Mouse (Mus musculus): ENCODE data around the gene Tmco1. TPM values are rescaled to one million over a fixed set of nuclear protein-coding genes. Genes with fewer than 3 reads are reported as not detected.

Gene Tmco1
- 89.8 and 97.2 TPM in 2 replicates for total RNA-seq (2014; fragmentation: Nextera tagmentation)
- total RNA-seq (2017): 150 and 178 TPM in 2 replicates

DNA sequence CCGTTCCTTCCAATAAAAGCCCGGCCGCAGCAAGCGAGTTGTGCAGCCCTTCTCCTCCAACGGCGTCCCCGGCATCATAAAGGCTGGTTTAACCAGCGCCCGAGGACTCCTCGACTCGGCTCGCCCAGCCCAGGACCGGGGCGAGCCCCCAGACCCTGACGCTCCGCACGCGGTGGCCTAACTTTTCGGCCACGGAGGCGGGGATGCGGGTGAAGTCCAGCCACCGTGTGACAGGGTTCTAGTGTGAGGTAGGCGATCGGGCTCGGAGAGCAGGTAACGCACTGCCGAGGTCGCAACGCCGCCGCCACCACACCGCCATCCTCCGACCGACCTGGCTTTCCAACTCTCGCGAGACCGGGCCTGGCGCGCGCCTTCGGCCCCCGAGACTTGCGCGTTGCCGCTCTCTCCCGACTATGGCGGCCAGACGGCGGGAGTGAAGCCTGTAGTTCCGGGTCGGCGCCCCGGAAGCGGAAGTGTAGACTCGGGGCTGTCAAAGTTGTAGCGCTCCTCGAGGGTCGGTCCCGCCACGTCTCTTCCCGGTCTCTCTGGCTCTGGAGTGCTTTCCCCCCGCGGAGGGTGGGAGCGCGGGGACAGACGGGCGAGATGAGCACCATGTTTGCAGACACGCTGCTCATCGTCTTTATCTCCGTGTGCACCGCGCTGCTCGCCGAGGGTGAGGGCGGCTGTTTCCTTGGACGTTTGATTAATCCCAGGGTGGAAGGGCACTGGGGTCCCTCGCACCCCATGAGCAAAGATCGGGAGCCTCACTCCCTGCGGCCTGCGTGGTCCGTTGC lies at the start of gene Tmco1:
Tmco1 (plus strand) TSS at position 118 of the 794 bp plus-strand sequence.
- ATAC-seq (replicated peaks; ENCODE audit: low FRiP score, low TSS enrichment, poor library complexity, severe bottlenecking): peak; percentile 92

DNA sequence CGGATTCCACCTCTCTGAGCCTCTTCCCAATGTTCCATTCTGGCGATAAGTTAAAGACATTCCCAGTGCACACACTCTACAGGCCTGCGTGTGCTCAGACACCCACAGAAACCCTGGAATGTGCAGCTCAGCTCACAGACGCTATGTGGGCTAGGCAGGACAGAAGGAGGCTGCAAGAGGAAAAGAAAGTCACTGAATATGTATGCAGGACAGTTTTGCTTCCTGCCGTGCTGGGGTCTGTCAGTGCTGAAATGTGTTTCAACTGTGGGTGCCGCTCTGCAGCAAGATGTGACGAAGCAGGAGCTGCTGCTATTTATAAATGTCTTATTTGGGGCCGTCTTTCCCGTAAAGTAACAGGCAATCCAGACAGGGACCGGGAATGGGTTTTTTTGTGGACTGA lies 48.5 kb upstream of the Tmco1 start:
- ATAC-seq (replicated peaks; ENCODE audit: low FRiP score, low TSS enrichment, poor library complexity, severe bottlenecking): no peak

DNA sequence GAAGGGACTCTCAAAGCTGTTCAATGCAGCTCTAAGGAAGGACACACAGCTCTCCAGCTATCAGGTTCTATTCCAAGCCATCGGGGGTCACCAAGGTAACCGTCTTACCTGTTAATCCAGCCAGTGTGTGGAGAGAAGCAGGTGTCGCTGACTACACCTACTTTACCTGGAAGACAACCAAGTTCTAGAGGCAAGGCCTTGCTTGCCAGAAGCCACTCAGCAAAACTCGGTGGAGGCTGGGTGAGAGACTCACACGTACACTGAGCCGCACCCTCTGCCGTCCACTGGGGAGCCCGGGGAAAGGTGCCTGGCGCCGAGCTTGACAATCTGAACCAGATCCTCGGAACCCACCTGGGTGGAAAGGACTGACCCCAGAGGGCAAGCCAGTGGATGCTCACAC lies 46.4 kb upstream of the Tmco1 start:
- no peak for ATAC-seq (replicated peaks; ENCODE audit: low FRiP score, low TSS enrichment, poor library complexity, severe bottlenecking)

DNA sequence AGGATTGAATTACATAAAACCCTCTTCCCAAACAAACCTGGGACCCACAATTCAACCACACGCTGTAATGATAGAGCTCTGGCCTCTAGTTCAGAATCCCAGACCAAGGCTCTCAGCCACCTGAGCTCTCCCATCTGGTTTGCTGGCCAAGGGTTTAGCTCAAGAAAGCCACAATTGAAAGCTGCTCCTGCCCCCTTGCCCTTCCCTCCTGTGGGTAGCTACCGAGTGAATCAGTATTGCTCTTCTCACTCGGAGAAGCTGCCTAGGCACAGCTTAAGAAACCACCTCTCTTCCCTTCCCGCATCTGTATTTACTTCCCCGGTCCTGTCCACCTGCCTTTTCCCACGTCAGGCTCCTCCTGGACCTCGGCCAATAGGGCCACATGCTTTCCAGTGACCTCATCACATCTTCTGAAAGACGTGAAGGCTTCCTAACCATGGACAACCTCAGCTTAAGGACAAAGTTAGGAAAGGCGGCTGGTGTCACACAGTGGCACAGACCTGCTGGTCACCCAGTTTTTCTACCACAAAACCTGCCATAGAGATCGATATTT lies 45.6 kb upstream of the Tmco1 start:
- ATAC-seq (replicated peaks; ENCODE audit: low FRiP score, low TSS enrichment, poor library complexity, severe bottlenecking): no peak

DNA sequence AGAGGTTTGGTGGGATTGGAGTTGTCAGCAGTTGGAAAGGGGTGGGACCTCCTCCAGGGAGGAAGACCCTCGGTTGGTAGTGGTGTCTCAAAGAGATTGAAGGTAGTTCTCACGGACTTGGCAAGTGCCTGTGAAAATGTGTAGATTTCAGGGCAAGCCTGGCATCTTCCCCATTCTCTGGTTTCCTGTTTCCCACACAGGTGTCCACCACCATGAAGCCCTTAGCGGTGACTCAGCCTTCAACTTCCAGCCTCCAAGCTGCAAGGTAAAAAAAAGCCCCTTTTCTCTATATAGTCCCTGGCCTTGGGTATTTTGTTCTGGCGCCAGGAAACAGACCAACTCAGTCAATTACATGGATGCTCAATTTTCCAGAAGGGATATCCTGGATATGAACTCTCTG lies 42.8 kb upstream of the Tmco1 start:
- no peak for ATAC-seq (replicated peaks; ENCODE audit: low FRiP score, low TSS enrichment, poor library complexity, severe bottlenecking)

DNA sequence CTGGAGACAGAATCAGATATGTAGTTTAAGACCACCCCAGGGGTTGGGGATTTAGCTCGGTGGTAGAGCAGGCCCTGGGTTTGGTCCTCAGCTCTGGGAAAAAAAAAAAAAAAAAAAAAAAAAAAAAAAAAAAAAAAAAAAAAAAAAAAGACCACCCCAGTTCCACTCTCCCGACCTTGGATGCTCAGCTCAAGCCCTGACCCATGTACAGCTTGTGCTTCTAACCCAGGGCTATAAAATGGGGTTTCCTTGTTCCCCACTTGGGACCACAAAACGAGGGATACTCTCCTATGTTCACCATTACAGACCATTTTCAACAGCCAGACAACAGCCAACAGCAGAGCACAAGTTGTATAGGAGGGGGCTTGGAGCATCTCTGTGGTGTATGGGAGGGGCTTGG lies 41.5 kb upstream of the Tmco1 start:
- ATAC-seq (replicated peaks; ENCODE audit: low FRiP score, low TSS enrichment, poor library complexity, severe bottlenecking): no peak

DNA sequence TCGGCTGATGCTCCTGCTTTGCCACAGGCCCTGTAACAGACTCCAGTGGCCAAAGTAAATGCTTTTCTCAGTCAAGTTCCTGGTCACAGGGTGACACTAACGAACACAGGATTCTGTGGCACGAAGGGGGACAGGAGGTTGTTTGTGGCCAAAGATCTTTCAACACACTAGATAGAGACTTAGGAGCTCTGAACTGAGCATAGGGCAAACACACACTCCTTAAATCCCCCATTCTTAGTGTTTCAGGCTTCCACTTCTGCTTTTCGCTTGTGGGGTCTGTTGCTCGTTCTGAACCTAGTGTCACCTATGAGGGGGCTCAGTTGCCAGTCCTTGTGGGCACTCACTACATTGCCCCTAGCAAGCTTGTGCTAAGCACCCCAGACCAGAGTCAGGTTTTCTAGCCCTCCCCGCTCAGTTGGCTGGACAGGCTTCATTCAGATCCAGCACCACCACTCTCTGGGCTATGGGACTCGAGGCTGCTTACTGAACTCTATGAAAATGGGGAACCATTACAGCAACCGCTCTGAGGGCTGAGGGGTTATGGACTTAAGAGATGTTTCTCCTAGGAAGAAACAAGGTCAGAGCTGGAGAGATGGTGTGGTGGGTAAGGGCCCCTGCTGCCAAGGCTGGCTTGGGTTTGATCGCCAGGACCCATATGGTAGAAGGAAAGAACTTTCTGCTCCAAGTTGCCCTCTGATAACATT lies 39.7 kb upstream of the Tmco1 start:
- peak; percentile 36 for ATAC-seq (replicated peaks; ENCODE audit: low FRiP score, low TSS enrichment, poor library complexity, severe bottlenecking)

DNA sequence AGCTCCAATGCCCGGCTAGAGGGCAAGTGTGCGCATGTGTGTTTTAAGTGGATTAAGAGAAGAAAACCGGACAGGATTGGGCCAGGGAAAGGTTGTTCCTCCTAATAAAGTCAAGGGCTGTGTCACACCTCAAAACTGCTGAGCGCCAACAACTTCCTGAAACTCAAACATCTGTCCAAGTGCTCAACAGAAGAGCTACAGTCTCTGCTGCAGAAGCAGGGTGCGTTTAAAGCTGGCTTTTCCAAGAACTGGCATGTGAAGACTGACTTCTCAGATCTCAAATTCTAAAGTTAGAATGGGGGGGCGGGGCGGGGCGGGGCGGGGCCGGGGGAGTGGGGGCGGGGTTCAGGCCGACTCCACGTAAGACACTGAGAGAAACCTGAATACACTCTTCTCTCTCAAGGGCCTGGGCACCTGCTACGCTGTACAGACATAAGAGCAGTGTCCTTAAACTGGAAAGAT lies 38.8 kb upstream of the Tmco1 start:
- no peak for ATAC-seq (replicated peaks; ENCODE audit: low FRiP score, low TSS enrichment, poor library complexity, severe bottlenecking)

DNA sequence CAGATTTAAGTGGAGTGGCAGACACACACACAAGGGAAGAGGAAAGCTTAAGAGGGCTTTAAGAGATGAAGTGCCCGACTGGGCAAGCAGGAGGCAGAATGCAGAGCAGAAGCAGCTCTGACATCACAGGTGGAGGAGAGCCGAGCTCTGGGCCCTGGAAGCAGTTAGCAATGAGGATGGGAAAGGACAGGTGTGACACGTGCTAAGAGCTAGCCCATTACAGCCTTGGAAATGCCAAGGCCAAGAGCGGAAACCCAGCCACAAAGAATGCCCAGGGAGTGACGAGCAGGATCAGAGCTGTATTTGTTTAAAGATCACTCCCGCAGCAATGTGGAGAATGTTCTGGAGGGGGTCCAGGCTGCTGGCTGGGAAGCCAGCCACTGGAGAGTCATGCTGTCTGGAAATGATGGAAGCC lies 38.3 kb upstream of the Tmco1 start:
- no peak for ATAC-seq (replicated peaks; ENCODE audit: low FRiP score, low TSS enrichment, poor library complexity, severe bottlenecking)

DNA sequence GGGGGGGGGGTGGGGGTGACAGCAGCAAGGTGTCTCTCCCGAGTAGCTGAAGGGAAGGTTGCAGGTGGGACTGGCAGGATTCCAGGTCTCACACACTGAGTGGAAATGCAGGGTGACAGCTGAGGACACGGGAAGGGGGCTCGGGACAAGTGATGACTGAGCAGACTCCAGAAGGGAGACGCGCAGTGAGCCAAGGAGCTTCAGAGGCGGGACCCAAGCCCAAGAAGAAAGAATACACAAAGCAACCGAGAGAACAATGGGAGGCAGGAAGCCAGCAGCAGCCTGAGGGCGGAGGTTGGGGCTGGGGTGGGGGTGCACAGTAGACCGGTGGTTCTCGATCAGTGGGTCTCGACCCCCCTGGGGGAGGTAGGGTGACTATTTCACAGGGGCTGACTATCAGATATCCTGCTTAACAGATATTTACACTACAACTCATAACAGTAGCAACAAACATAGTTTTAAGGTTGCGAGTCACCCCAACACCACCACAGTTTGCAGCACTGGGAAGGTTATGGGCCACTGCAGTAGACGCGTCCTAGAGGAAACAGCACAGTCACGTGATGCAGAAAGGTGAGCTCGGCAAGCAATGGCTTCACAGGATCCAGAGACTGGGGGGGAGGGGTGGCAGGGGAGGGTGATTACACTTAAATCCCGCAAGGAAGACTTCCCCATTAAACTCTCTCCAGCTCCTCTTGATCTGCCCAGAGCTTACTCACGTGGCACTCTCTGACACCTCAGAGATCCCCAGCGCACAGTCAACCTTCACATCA lies 37.7 kb upstream of the Tmco1 start:
- no peak for ATAC-seq (replicated peaks; ENCODE audit: low FRiP score, low TSS enrichment, poor library complexity, severe bottlenecking)

DNA sequence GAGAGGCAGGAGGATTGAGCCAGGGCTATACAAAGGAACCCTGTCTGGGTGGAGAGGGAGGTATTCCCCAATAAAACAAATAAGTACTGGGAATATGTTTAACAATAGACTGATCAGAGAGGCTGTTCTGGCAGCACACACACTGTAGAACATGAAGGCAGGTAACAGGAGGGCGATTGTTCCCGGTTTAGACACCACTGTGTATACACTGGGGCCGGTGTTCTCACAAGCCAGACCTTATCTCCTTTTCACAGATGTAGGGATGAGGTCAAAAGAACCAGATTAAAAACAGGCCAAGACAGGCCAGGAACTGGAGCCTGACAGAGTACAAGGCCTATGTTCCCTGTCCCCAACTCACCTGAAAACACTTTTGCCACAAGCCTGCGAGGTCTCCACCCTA lies 36.9 kb upstream of the Tmco1 start:
- peak; percentile 64 for ATAC-seq (replicated peaks; ENCODE audit: low FRiP score, low TSS enrichment, poor library complexity, severe bottlenecking)

DNA sequence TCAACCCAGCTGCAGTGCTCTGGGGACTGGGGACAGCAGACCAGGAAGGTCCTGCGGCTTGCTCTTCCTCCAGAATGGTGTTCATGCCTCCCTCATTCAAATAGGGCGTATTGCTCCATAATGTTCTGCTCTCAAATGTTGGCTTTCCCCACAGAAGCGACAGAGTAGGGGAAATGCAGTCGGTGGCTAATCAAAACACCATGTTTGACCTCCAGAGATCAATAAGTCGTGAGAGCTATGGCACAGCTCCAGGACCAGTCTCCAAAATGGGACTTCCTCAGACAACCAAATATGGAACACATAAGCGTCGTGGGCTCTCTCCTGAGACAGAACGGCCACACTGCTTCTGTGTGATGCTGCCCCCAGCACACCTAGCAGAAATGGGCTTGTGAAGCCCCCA lies 36.3 kb upstream of the Tmco1 start:
- no peak; the same call in 1 of the 2 replicates for ATAC-seq (replicated peaks; ENCODE audit: low FRiP score, low TSS enrichment, poor library complexity, severe bottlenecking)

DNA sequence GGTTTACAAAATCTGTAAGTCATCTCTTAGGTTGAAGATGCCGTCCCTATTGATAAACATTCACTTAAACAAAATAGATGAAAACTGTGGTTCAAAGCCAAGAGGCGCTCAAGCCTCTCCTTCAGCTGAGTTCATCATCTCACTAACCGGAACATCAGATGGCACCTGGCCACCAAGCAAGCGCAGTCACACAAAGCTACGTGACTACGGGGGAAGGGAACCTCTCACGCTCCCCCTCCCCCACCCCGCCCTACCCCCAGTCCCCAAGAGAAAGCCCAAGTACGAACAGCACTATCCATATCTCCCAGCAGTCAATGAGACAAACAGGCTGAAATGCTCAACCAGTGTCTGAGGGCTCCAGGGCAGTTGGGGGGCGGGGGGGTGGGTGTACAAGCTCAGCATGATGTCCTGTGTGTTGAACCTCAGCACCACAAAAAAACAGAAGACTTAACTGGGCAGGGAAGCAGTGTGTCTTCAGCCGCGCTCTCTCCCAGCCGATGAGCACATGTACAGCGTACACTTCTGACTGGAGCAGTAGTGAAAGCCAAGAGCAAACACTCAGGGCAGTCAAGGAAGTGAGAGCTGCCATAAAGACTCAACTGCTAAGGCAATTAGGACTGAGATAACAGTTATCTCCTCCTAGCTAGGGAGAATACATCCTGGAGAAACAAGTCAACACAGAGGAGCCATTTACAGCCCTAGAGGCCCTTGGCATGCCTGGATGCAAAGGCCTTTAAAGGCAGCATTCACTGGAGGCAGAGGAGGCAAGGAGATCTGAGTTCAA lies 34.6 kb upstream of the Tmco1 start:
- ATAC-seq (replicated peaks; ENCODE audit: low FRiP score, low TSS enrichment, poor library complexity, severe bottlenecking): peak; percentile 55

DNA sequence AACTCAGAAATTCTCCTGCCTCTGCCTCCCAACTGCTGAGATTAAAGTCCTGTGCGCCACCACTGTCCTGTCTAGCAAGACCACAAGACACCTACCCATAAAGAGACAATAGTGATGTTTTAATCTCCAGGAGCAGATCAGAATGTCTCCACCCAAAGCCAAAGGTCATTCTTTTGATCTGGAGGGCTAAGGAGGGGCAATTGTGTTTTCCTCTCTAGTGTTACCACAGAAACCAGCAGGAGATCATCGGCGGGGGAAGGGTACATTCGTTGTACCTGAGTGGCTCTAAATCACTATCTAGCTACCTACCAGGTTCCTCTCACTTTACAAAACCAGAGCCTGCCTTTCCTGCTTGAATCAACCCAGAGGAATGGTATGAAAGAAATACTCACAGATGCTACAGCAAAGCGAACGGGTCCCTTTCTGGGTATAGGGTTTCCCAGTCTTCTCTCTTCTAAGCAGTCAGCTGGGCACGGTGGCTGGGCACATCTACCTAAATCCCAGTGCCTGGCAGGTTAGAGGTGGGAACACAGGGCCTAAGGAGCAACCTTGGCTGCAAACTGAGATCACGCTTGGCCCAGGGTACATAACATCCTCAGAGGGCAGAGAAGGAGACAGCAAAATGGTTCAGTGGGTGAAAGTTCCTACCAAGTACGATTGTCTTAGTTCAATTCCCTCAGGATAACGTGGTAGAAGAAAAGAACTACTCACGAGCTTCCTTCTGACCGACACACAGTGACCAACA lies 33.4 kb upstream of the Tmco1 start:
- no peak for ATAC-seq (replicated peaks; ENCODE audit: low FRiP score, low TSS enrichment, poor library complexity, severe bottlenecking)

DNA sequence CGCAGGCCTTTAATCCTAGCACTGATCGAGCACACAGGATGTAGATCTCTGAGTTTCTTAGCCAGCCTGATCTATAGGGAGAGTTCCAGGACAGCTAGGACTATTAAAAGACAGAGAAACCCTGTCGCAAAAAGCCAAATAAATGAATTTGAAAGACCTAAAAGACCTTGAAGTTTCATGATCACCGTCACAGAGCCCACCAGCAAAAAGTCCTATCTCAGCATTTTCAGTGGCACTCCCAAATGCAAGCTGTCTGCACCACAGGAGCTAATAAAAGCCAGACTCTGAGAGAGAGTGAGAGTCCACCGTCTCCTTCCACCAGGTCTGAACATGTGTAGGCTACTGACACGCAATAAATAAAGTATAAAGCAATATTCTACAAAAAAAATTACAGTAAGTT lies 29.8 kb upstream of the Tmco1 start:
- no peak for ATAC-seq (replicated peaks; ENCODE audit: low FRiP score, low TSS enrichment, poor library complexity, severe bottlenecking)

DNA sequence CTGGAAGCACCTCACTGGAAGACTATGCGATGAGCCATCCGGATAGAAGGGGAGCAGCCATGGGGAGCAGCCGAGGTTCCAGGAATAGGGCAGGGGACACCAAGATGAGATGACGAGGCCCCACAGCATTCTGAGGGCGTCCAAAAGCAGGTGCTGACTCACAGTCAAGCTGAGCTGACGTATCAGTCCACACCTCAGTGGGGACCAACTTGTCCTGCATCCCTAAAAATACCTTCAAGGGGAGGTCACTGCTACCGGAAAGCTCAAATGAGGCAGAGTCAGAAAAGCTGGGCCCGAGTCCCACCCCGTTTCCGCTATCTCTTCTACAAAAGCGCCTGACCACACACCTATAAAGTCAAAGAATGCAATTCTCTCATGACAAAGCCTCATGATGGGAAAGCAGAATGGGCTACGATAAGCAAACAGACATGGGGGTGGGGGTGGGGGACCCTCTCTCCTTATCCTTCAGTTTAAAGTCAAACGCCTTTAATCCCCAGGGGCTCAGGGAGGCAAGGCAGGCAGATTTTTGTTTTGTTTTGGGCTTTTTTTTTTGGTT lies 28.9 kb upstream of the Tmco1 start:
- no peak for ATAC-seq (replicated peaks; ENCODE audit: low FRiP score, low TSS enrichment, poor library complexity, severe bottlenecking)

DNA sequence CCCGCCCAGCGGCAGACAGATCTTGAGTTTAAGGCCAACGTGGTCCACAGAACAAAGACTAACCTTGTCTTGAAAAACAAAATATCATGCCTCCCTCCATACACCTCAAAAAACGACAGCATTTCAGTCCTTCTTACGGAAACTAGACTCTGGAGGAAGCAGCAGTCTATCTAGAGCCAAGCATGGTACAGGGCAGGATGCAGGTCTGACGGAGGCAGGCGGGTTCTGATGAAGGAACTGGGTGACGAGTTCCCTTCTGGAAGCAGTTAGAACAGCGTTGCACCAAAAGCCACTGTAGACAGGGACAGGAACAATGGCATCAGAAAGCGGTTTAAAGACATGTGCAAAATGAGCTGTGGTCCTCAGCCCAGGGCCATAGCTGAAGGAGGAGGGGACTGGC lies 28.1 kb upstream of the Tmco1 start:
- ATAC-seq (replicated peaks; ENCODE audit: low FRiP score, low TSS enrichment, poor library complexity, severe bottlenecking): no peak

DNA sequence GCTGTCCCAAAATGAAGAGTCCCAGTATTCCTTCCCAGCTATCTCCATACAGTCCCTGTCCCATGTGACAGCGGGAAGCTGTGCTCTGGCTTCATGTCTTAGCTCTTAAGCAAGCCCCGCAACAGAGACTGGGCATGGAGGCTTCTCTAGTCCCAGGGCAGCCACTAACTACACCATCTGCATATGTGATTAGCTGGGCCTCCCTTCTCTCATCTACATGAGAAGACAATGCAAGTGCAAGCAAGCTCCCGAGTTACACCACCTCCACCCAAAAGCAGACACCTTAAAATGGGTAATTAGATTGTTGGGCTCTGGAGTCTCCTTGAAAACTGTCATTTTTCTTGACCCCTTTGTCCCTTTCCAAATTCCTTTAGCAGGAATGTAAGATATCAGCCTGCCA lies 26.1 kb upstream of the Tmco1 start:
- ATAC-seq (replicated peaks; ENCODE audit: low FRiP score, low TSS enrichment, poor library complexity, severe bottlenecking): no peak
